Mouse (Mus musculus) liver, adult 2 months (tissue): Measurements from ENCODE around the gene Bcl11a.

ENCODE experiments used
- CTCF ChIP-seq: fragments of 200-500 bp; IDR thresholded peaks from 2 replicates; pipeline ENCODE4 v1.5.1; 2011; ENCODE audit warnings: low read depth, low read length, control low read depth
- POLR2A ChIP-seq: fragments of 200-500 bp; IDR thresholded peaks from 2 replicates; pipeline ENCODE4 v1.6.1; 2011; ENCODE audit warnings: low read length, control low read depth; ENCODE audit not compliant: insufficient read depth; ENCODE audit errors: extremely low read depth

DNA sequence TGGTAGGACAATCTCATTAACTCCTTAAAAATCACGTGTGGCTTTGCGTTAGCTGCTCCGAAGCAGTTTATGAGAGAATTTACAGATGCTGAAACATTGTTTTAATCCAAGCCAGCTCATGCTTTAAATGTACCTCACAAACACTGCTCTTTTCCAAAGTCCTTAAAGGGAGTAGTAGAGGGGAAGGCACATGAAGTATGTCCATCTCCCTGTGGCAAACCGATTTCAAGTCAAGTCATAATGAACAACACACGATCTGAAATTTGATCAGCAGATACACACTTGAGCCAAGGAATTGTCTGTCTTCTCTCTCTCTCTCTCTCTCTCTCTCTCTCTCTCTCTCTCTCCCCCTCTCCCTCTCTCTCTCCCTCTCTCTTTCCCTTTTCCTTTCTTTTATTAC, 20.2 kb downstream of the Bcl11a start:
- TF ChIP-seq POLR2A (no peak), CTCF (no peak)
